Mouse (Mus musculus): Measurements from ENCODE around the gene Cd160.

GRCm38 (mm10) chr3:96832930-96833329 lies 3.8 kb upstream of the Cd160 start:
- TF ChIP-seq CTCF (IDR thresholded peaks at IDR 0.05; ENCODE audit: extremely low read depth, insufficient read length, insufficient replicate concordance, low read depth, low read length) (no peak), POLR2A (IDR thresholded peaks at IDR 0.05; ENCODE audit: low read depth, low read length) (no peak)
